Mouse (Mus musculus) cerebellum, adult 2 months (tissue): Measurements from ENCODE around the gene Trf.

Source experiments
- CTCF ChIP-seq: fragments of 200-500 bp; IDR thresholded peaks from 2 replicates; pipeline ENCODE4 v1.5.1; 2011; ENCODE audit warnings: low read depth, mild to moderate bottlenecking, control low read depth, low read length, moderate library complexity, borderline replicate concordance; ENCODE audit not compliant: insufficient read depth
- POLR2A ChIP-seq: fragments of 200-500 bp; IDR thresholded peaks from 2 replicates; pipeline ENCODE4 v1.6.1; 2011; ENCODE audit warnings: low read length, control low read depth, borderline replicate concordance; ENCODE audit not compliant: insufficient read depth

DNA sequence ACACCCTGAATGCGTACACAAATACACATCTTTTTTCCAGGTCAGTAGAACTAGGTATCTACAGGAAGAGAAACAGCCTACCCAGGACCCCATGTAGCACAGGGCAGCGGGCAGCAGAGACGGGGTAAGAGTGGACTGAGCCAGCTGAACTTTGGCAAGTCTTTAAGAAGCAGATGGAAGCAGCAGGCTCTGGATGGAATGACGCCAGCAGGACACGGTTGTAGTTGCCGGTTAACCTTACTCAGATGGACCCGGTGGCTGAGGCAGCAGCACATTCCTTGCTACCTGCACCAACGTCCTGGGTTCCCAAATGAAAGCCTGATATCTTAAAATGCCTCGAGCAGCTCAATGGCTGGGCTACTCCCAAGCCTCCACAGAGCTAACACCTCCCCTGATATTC lies 43.5 kb downstream of the Trf start:
- TF ChIP-seq POLR2A = no peak
- TF ChIP-seq CTCF = no peak
